Mouse (Mus musculus) embryonic fibroblast, embryonic 13.5 days (primary cell): Measurements from ENCODE around the gene Srrm3.

Experiments
- CTCF ChIP-seq: IDR thresholded peaks from 2 replicates; pipeline ENCODE4 v1.5.1; 2011; ENCODE audit warnings: mild to moderate bottlenecking, control low read depth, low read length, moderate library complexity, borderline replicate concordance; ENCODE audit not compliant: insufficient read depth
- POLR2A ChIP-seq: IDR thresholded peaks from 2 replicates; pipeline ENCODE4 v1.6.1; 2011; ENCODE audit warnings: low read depth, mild to moderate bottlenecking, control low read depth, low read length, moderate library complexity

DNA sequence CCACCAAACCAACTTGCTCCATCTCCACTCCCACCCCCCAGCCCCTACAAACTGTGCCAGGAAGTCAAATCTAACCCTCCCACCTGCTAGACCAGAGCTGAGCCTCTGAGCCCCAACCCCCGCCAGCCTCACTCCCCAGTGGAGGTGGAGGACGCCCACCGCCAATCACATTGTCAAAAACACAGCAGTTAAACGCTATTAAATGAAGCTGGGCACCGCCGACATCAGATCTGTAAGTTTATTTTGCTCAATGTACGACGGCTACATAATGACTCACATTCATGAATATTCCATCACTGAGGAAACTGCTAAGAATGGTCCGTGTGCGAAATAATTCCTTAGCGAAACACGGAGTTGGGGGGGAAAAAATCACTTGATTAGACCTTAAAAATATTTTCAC lies 101.5 kb downstream of the Srrm3 start:
- TF ChIP-seq POLR2A (no peak), CTCF (no peak)
